Mouse (Mus musculus): ENCODE results near the gene Cpeb4.
"Not testable (repeated sequence)": the region's sequence is repeated elsewhere in the genome, so short reads cannot be mapped to it uniquely, and the experiment has no call there.

Cpeb4 gene

DNA sequence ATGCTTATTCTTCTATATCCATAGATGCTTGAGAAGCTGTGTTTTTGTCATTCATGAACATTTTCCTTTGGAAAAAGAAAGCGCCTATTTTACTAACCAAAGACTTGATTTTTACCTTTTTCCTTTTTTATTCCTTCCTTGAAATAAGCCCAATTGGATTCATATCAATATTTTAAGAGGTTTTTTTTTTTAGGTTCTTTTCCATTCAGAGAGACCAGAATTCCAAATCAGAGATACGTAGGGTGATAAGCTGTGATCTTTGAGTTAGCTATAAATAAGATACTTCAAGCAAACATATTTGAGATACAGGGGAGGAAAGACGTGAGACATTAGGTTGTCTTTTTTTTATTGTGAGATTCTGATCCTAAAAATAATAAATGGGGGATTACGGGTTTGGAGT, at the start of gene Cpeb4:
TSS of gene Cpeb4 (plus strand) at position 301 of the 400 bp plus-strand sequence.
- DNase-seq, result no peak

DNA sequence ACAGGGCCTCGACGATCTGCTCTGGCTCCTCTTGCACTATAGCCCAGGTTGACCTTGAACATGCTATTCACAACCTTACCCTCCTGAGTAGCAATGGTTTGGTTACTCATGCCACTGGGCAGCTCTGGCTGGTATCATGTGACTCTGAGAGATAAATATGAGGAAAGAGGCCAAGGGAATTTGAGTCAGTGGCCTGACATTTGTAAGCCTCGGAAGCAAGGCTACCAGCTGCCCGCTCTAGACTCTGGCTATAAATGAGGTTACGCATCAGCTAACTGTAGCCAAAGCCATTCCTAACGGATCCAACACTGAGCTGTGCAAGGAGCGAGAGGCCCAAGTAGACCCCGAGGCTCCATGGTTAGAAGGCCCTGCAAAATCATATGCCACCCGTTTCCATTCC, 49.5 kb upstream of the Cpeb4 start:
- DNase-seq, result no peak

DNA sequence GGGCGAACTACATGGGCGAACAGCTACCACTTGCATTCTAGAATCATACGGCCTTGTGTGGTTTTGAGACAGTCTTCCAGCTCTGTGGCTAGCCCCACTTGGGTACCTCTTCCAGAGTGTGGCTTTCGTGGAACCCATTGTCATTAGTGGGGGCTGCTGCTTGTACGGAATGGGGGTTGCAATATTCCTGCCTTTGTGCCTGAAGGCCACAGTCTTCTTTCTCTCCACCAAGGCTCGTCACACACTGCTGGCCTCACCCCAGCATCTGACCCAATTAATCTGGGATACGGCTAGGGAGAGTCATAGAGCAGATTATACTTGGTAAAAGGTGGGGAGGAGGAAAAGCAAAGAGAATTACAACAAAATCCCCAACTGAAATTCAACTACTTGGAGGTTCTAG, 48.5 kb upstream of the Cpeb4 start:
- no peak for DNase-seq

DNA sequence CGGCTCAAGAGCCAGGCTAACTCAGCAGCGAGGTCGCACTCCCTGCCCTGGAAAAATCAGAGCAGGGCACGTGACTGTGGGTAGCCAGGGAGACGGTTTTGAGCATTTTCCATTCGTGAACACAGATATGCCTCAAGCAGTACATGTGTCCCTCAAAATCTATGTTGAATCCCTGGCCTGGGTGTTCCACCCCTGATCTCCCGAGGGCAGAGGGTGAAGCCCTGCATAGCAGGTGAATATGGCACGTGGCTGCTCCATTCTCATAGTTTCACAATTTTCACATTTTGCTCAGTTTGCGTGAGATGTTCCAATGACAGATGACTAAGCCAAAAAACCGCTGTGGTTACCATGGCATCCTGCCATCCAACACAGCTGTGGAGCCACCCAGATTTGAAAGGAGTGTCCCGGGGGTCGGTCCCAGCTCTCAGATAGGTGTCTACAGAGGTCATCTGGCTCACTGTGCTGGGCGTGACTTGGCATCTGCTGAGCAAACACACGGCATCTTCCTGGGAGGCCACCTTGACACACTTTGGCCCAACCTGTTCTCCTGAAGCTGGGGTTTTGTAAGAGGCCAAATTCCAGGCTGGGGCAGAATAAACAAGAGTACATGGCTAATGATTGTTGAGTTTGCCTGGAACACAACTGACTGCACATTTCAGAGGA, 47.4 kb upstream of the Cpeb4 start:
- peak; percentile 79 to 81 for DNase-seq

DNA sequence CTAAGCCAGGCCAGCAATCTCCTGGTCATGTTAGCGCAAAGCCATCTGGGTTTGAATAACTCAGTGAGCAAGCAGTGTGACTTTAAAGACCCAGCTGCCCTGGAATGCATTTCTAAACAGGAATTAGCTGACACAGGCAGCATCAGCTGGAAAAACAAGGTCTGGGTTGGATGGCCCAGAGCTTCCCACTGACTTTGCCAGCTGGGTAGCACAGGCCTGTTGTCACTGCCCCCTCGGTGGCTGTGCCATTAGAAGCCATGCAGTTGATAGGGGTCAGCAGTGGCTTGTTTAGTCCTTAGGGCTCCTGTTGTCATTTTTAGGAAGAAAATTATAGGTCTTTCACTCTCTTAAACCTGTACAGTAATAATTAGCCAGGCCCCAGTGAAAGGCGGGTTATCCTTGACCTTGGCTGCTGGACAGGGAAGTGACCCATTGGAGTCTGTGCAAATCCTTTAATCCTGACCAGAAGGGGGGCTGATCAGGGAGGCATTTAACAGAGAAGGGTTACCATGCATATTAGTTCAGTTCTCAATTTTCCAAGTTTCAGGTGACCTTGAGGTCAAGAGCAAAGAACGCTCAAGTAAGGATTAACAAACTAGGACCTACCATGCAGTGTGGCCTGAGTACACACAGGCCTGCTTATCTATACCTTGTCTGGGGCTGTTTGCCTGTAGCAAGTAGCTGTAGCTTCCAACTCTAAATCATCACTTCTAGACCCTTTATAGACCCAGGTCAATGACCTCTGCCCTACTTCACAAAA, 43.8 kb upstream of the Cpeb4 start:
- no peak for DNase-seq

DNA sequence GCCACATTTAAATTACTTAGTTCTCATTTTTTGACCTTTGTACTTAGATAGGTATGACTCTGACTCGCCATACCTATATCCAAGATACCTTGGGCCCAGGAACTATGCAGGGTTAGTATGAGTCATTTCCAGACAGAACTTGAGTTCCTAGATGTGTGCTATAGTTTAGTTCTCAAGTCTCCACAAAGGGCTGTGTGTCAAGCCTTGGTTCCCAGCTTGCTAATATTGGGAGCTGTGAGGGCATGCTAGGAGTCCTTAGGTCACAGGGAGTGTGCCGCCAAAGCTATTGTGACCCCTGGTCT, 43.3 kb upstream of the Cpeb4 start:
- no peak for DNase-seq

DNA sequence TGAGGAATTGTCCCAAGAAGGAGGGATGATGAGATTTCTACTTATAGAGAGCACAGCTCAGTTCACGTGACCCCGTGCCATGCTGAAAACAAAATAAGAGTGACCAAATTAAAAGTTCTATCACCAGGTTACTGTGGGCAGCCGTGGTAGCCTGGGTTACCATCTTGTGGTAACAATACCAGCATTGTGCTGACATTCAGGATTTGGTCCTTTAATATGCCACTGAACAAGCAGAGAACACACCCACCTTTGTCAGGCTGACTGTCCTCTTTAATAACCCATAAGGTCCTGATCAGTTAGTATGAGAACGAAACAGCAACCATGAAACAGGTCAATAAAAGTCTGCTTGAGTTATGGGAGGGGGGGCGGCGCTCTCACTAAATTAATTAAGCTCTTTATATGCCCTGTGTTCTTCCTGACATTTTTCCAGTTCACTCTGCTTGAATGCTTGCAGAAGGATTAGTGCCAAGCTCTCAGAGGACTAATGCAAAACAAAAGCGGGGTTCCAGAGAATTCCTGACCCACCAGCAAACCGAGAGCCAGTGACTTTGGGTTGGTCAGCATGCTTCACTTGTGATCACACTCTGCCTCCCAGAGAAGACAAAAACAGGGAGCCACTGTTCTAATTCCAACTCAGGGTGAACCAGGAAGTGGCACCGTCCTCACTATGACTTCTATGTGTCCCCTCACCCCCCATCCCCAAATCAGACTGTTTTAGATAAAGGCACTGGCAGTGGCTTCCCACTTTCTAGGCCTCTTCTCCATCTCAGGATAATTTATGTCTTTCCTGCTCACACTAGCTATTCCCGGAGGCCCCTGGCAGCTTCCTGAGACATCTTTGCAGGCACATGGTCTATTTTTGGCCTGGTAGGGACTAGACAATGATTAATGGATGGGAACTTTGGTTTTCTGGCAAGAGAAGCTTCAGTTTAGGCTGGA, 41.5 kb upstream of the Cpeb4 start:
- no peak for DNase-seq

DNA sequence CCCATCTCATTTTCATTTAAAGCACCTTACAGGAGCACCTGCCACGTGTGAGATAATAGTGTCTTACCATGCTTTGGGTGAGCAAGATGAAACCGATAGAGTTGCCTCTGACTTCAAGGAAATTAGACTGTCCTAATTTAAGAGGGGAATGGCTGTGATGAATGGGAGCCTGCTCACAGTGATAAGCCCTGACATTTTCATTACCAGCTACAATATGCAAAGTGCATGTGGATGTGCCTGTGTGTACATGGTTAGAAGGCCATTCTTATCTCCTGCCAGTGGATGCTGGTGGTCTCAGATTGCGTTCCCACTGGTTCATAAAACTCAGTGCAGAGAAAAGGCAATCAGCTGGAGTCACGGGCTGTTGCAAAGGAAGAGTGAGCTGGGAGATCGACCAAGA, 40.6 kb upstream of the Cpeb4 start:
- no peak for DNase-seq

DNA sequence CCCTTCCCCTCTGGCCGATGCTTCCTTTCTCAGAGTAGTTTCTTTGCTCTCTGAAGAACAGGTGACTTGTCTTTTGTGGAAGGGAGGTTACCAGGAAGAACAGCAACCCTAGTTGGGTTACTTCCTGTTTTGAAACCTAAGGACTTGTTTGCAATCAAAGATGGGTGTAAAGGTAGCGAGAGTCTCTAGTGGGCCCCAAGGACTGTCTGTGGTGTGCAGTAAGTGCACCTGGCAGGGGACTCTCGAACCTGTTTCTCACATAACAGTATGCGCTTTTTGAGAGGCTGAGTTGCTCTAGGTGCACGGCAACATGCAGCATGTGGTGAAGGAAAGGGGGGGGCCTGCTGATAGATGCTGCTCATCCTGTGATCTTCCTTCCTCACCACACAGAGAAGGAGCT, 40.0 kb upstream of the Cpeb4 start:
- DNase-seq, result no peak

DNA sequence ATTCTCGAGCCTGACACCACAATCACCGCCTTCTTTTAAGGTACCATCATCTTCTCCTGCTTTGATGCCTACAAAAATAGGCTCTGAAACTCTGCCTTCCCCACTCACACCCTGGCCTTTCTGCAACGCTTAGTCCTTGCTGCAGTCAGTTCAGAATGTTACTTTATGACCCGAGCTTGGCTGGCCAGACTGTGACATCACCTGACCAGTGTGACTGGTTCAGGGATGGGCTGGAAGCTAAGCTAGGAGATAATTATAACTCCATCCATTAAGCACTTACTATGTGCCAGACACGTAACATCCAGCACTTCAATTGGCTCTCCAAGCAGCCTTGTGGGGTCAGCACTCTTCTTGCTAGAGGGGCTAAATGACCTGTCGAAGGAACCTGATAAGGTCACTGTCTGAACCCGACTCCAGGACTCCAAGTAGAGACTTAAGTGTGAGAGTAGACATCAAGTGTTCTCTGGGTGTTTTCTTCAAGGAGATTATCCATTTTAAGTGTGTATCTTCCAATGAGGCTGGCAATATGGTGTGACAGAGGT, 39.5 kb upstream of the Cpeb4 start:
- DNase-seq, result no peak

DNA sequence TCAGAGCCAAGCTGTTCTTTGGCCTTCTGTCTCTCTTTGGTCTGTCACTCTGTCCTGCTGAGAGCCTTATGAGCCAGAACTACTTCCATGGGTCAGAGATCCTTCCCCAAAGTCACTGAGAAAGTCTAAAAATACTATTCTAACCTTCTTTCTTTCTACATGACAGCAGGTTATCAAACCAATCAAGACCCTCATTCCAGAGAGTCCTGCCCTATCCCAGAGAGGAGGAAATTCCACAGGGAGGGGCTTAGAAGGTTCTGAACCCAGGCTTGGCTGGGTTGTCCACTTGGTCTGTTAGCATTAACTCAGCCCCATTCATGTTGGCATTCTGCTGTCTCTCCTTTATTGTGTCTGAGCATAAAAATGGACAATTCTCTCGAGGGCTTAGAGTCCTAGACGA, 38.5 kb upstream of the Cpeb4 start:
- DNase-seq, result no peak

DNA sequence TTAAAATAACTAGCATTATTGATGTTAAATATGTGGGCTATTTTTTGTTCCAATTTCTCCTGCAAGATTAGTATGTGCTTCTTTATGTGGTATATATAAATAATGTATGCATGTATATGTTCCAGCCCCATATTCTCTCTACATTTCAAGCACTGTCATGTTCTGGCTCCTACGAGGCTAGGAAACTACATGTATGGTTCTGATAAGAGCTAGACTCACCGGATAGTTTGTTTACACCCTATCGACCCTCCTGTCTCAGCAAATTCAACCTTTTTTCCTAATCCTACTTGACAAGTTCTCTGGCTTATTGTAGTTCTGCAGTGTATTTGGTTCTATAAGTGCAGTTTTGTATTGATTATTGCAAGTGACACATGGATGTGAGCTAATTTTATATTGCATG, 36.7 kb upstream of the Cpeb4 start:
- no peak for DNase-seq

DNA sequence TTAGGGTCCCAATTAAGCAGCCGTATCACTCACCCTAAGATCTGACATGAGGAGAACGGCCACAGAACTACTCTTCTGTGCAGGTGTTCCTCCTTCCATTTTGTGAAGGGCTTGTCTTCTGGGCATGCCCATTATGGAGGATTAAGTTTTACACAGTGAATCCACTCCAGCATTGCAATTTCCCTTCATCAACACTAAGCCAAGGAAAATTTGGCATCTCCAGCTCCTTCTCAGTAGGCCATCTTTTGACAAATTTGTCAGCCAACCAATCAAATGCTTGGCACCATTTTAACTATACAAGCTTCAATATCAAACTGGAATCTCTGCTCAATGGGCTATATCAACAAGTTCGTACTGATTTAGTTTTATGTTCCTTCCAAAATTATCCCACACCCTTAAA, 34.8 kb upstream of the Cpeb4 start:
- DNase-seq, result peak; percentile 47 to 51

DNA sequence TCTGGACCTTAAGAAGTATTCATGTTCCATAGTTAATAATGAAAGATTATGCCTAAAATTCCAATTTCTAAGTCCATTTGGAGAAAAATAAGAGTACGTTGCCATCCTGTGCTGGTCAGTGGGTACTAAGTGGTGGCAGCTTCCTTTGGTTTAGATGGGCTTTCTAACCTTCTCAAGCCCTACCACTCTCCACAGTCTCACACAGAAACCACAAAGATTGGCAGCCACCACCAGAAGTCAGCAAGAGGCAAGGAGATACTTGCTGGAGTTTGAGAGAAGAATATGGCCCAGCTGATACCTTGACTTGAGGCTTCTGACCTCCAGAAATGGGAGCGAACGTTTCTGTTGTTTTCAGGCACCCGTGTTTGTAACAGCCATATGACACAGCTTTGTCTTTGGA, 34.3 kb upstream of the Cpeb4 start:
- no peak for DNase-seq

DNA sequence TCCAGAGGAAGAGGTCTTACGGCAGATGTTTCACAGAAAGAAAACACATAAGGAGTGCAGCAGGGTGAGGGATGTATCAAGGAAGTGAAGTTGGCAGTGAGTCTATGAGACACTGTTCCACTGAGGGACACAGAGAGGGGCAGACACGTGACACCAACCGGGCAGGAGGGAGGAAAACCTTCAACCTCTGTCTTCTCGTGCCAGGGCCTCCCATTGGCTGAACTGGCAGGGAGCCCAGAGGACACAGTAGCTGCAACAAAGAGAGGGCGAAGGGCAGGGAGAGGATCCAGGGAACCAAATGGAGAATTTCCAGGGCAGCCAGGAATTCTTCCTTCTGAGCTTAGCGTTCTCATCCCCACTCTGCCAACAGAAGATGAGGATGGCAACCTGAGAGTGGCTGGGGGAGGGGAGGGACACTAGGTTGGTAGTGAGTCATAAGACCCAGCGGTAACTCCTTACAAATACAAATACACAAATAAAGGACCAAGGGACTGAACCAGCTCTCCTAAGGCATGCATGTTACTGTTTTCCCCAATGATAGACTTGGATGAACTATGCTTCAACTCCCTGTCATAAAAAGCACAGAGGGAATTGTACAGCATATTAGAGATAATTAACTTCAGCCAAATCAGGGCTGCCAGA, 33.4 kb upstream of the Cpeb4 start:
- DNase-seq, result peak; percentile 83 to 87

DNA sequence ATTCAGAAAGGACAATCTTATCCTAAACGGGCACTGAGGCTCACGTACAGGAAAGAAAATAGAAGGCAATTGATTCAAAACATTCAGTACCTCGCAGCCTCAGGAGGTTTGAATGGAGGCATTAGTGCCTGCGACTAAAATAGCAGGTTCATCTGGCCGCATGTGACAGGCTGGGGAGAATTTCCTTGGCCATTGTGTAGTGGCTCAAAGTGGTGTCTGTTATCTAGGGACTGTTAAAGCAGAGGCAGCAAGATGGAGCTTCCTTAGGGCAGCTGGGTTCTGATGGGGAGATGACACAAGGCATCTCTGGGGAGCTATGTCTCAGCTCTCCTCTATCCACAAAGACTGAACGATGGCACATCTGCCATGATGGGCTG, 32.9 kb upstream of the Cpeb4 start:
- DNase-seq, result peak in 1 of 2 experiments; percentile 44

DNA sequence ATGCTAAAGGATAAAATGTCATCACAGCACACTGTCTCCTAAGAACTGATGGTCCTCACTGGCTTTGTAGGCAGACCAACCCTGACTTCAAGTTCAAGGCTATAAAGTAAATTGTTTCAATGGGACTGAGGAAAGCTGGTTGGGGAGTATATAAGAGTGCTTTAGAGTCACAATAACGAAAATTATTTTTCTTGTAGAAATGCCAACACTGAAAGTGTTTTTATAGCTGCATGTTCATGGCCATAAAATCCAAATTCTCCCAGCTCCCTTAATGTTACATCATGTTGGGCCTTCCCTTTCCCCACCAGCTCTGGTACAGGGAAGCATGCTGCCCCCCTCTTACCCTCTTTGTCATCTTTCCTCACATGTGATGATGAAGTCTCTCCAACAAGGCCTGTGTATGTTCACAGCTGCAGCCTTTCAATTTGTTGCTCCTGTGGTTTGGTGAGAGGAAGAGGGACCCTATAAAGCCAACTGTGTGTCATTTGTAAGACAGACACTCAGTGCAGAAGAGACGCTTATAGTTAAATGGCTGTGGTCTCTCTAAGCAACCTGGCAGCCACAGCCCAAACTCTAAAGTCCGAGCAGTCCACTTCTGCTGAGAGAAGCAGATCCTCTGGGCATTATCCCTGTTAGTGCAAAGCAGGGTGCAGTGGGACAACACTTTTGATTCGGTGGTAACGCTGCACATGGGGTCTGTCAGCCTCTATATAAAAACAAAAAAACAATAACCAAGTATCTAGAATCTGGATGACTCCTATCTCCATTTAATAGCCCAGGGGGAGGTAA, 29.6 kb upstream of the Cpeb4 start:
- DNase-seq, result no peak

DNA sequence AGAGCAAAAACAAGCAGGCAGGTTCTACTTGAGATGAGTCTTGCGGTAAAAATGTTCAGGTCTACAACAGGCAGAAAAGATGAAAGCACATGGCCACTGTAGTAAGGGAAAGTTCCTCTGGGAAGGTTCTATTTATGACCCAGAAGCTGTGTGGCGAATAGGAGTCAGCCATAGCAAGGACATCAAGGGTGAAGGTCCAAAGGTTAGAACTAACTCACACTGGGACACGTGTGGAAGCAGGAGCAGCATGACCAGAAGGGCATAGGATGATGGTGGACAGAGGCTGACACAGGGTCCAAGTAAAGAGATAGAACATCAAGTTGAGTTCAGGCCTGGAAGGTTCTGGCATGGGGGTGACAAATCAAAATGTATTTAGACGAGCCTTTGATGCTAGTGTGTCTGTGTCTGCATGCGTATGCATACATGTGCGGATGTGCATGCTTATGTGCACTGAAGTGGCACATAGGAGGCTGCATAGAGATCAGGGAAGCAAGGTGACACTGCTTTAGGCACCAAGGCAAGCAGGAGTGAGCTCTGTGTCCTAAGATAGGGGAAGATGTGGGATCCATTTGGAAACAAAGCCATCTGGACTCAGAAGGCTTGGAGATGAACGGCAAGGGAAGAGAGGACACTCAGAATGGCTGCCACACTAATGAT, 28.7 kb upstream of the Cpeb4 start:
- no peak for DNase-seq

DNA sequence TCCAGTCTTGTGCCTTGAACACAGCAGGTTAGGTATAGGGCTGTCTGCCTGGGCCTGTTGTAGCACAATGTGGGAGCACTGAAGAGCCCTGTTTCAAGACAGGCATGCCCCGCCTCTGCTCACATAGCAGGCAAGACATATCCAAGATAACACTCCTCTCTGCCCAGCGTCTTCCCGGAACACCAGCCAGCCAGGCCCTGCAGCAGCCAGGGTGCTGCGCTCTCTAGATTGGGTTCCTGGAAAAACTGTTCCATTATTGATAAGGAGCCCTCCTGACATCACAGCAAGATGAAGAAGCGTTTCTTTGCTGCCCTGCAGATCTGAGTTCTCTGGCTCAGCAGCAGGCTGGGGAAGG, 28.2 kb upstream of the Cpeb4 start:
- DNase-seq, result no peak

DNA sequence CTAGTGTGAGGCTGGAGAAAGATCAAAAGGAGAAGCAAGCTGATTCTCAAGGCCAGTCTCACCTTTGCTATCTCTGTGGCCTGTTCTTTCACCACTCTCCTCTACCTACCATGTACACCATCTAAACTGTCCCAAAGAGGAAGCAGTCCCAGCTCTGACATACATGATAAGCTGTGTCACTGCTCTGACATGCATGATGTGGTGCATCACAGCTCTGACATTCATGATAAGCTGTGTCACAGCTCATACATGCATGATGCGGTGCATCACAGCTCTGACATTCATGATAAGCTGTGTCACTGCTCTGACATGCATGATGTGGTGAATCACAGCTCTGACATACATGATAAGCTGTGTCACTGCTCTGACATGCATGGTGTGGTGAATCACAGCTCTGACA, 26.9 kb upstream of the Cpeb4 start:
- DNase-seq, result not testable (repeated sequence)

DNA sequence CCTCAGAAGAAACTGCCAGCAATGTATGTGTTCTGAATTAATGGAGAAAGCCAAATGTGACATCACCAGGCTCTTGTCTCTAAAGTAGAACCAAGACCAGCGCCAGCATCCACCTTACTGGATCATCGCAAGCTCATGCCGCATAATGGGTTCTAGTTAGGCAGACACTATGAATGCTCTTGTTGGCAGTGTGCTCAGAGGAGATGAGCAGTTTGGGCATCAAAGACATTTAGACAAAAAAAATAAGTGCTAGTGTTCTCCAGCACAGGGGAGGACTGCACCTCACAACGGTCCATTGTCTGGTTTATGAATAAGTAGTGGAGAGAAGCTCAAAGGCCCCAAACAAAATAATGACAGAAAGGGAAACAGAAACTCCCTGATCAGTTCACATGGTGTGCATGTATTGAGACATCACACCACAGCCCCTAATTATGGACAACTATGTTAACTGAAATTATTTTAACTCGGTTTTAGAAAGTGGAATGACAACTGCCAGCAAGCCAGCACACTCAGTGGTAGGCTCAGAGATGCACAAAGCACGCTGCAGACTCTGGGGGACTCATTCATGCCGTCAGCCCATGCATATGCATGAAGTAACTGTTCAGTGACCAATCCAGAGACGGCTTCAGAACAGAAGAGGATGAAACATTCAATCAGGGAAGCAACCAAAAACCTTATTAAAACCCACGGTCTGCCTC, 25.1 kb upstream of the Cpeb4 start:
- no peak for DNase-seq

All from cerebellum, postnatal 25 days (tissue).